Mouse (Mus musculus) cortical plate, adult 2 months (tissue): ENCODE data around the gene Fam178b.

Source experiments
- CTCF ChIP-seq: fragments of 200-500 bp; IDR thresholded peaks from 2 replicates; pipeline ENCODE4 v1.5.1; 2011; ENCODE audit warnings: mild to moderate bottlenecking, control low read depth, low read length; ENCODE audit not compliant: insufficient read depth; ENCODE audit errors: extremely low read depth
- POLR2A ChIP-seq: fragments of 200-500 bp; IDR thresholded peaks from 2 replicates; pipeline ENCODE4 v1.6.1; 2011; ENCODE audit warnings: mild to moderate bottlenecking, low read length, control low read depth; ENCODE audit not compliant: insufficient read depth; ENCODE audit errors: extremely low read depth

GRCm38 (mm10) chr1:36591408-36591807, 91.6 kb downstream of the Fam178b start:
- TF ChIP-seq CTCF (no peak), POLR2A (no peak)
